Mouse (Mus musculus) lung, postnatal 0 days (tissue): Measurements from ENCODE around the gene Tgfb2.

Experiments used
- CTCF ChIP-seq: IDR thresholded peaks from 2 replicates; pipeline ENCODE4 v1.5.1; 2016; ENCODE audit warnings: antibody characterized with exemption, mild to moderate bottlenecking
- EP300 ChIP-seq: IDR thresholded peaks from 2 replicates; pipeline ENCODE4 v1.6.1; 2016; ENCODE audit warnings: antibody characterized with exemption, mild to moderate bottlenecking, control low read depth

GRCm38 (mm10) chr1:186611371-186611770, 94.4 kb downstream of the Tgfb2 start:
- TF ChIP-seq CTCF, result no peak
- TF ChIP-seq EP300, result no peak
